Mouse (Mus musculus): ENCODE data around the gene Sdha.

The Sdha gene

GRCm38 (mm10) chr13:74349566-74350434 lies at the start of gene Sdha, which contains the start of gene Ccdc127:
Sdha (minus strand) TSS chr13:74350280.
Ccdc127 (plus strand) TSS chr13:74350309.
- peak; percentile 98 for DNase-seq

- peak; percentile 36 for DNase-seq
Measured at GRCm38 (mm10) chr13:74399298-74399839, 49.3 kb upstream of the Sdha start, which contains the start of gene Ftl1-ps1. Ftl1-ps1 (plus strand) TSS chr13:74399694.

GRCm38 (mm10) chr13:74391156-74391555 lies 41.1 kb upstream of the Sdha start:
- no peak for DNase-seq

GRCm38 (mm10) chr13:74390371-74390990 lies 40.4 kb upstream of the Sdha start, which contains the start of gene Zfp72:
Zfp72 (minus strand) TSS chr13:74390836.
- peak; percentile 85 for DNase-seq

GRCm38 (mm10) chr13:74389730-74390129 lies 39.6 kb upstream of the Sdha start:
- DNase-seq = no peak

GRCm38 (mm10) chr13:74382289-74382688 lies 32.2 kb upstream of the Sdha start:
- no peak for DNase-seq

GRCm38 (mm10) chr13:74381533-74382276 lies 31.6 kb upstream of the Sdha start:
- DNase-seq = no peak

- DNase-seq = no peak
Measured at GRCm38 (mm10) chr13:74363859-74364235, 13.8 kb upstream of the Sdha start, which contains the start of gene Lrrc14b. Lrrc14b (minus strand) TSS chr13:74364005.

GRCm38 (mm10) chr13:74363176-74363858 lies 13.2 kb upstream of the Sdha start:
- DNase-seq = no peak

- no peak for DNase-seq
Measured at GRCm38 (mm10) chr13:74362218-74362617, 12.1 kb upstream of the Sdha start.

GRCm38 (mm10) chr13:74356491-74356890 lies 6.4 kb upstream of the Sdha start:
- DNase-seq = no peak

- DNase-seq = no peak
Measured at GRCm38 (mm10) chr13:74350435-74350906, 391 bp upstream of the Sdha start.

- peak; percentile 64 for DNase-seq
Measured at GRCm38 (mm10) chr13:74341036-74341435, 9.0 kb downstream of the Sdha start.

GRCm38 (mm10) chr13:74329321-74329720 lies 20.8 kb downstream of the Sdha start:
- no peak for DNase-seq

GRCm38 (mm10) chr13:74317170-74317849 lies 32.8 kb downstream of the Sdha start, which contains the start of gene Pdcd6:
Pdcd6 (minus strand) TSS chr13:74317580.
- DNase-seq = peak; percentile 97

- no peak for DNase-seq
Measured at GRCm38 (mm10) chr13:74316789-74317169, 33.3 kb downstream of the Sdha start.

GRCm38 (mm10) chr13:74316386-74316785 lies 33.7 kb downstream of the Sdha start:
- no peak for DNase-seq

- DNase-seq = no peak
Measured at GRCm38 (mm10) chr13:74314616-74315015, 35.5 kb downstream of the Sdha start.

GRCm38 (mm10) chr13:74305780-74306179 lies 44.3 kb downstream of the Sdha start:
- no peak for DNase-seq

GRCm38 (mm10) chr13:74305380-74305779 lies 44.7 kb downstream of the Sdha start:
- DNase-seq = no peak
